Mouse (Mus musculus): ENCODE measurements at regions not wholly inside any gene's neighbourhood (a gene's known extent, or its start where the extent isn't known, plus 50 kb on each side); places are given as distances from the start of the nearest gene placed in this dataset.

GRCm38 (mm10) chr9:52301521-52301920 is 133.1 kb upstream of the Zc3h12c start:
- TF ChIP-seq EP300 (IDR thresholded peaks at IDR 0.05; ENCODE audit: low read depth): no peak
- no peak for TF ChIP-seq CTCF (IDR thresholded peaks at IDR 0.05; ENCODE audit: low read depth)
